Mouse (Mus musculus): ENCODE measurements around the gene Vmn1r111. TPM values are rescaled to one million over a fixed set of nuclear protein-coding genes. Genes with fewer than 3 reads are reported as not detected.
"Not testable (repeated sequence)": the region's sequence is repeated elsewhere in the genome, so short reads cannot be mapped to it uniquely, and the experiment has no call there.

The Vmn1r111 gene
- polyA plus RNA-seq (2015; fragmentation: Nextera tagmentation; extraction: Ambion mirVana): not detected in 2 replicates

DNA sequence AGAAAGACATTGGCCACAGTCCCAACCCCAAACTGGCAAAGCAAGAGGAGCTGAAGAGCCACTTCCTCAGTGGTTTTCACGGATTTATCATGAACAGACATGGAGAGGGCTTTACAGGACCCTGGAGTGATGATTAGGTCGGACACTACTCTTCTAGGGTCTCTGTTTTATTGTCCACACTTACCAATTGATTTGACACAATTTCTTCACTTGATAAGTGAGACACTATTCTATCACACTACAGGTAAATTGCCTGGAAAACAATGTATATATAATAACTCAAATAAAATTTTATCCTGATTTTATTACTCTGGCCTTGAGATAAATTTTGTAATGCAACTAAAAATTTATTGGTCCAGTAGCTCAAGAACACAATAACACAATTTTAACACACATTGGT is at the start of gene Vmn1r111:
Gene Vmn1r111 (minus strand): TSS at position 101 of the 400 bp plus-strand sequence.
- H3K4me2 ChIP-seq (replicated peaks; ENCODE audit: low read depth, low read length); H3K9me3 ChIP-seq (ENCODE audit: low read length); H3K9ac ChIP-seq (replicated peaks; ENCODE audit: low read length); H3K27me3 ChIP-seq (ENCODE audit: insufficient read depth, low read length); H3K4me1 ChIP-seq (ENCODE audit: insufficient read depth, low read length); H3K27ac ChIP-seq (ENCODE audit: low read length); ATAC-seq (ENCODE audit: low FRiP score, low TSS enrichment); H3K4me3 ChIP-seq (ENCODE audit: low read length); H3K36me3 ChIP-seq (ENCODE audit: insufficient read depth, low read length): not testable (repeated sequence)
- WGBS: no CpG with 5 or more reads among the region's 2 CpGs

DNA sequence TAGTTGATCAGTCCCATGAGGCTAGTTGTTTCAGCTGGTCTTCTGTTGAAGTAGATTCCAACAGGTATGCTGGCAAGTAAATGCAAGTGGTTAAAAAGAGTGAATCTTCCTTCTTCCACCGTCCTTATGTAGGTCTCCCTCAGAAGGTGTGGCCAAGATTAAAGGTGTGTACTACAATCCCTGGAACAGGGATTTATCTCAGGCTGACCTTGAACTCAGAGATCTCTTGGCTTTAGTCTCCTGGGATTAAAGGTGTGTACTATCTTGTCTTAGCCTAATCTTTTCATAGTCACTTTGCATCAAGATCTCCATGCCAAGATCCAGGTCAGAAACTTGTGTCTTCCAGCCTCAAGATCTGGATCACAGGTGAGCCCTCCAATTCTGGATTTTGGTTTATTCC is 27.5 kb upstream of the Vmn1r111 start, which contains the start of gene Gm10668:
Gene Gm10668 (minus strand): TSS at position 101 of the 400 bp plus-strand sequence.
- H3K27ac ChIP-seq (ENCODE audit: low read length); H3K27me3 ChIP-seq (ENCODE audit: insufficient read depth, low read length); H3K4me3 ChIP-seq (ENCODE audit: low read length); ATAC-seq (ENCODE audit: low FRiP score, low TSS enrichment); H3K9ac ChIP-seq (replicated peaks; ENCODE audit: low read length); H3K4me2 ChIP-seq (replicated peaks; ENCODE audit: low read depth, low read length); H3K4me1 ChIP-seq (ENCODE audit: insufficient read depth, low read length); H3K36me3 ChIP-seq (ENCODE audit: insufficient read depth, low read length); H3K9me3 ChIP-seq (ENCODE audit: low read length): not testable (repeated sequence)
- no CpG with 5 or more reads among the region's 1 CpGs for WGBS

DNA sequence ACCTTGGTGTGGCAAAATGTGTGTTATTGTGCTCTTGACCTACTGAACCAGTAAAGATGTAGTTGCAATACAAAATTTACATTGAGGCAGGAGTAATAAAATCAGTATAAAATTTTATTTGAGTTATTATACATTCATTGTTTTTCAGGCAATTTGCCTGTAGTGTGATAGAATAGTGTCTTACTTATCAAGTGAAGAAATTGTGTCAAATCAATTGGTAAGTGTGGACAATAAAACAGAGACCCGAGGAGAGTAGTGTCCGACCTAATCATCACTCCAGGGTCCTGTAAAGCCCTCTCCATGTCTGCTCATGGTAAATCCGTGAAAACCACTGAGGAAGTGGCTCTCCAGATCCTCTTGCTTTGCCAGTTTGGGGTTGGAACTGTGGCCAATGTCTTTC is 34.4 kb downstream of the Vmn1r111 start, which contains the start of gene Vmn1r107:
Gene Vmn1r107 (plus strand): TSS at position 301 of the 400 bp plus-strand sequence.
- not testable (repeated sequence) for H3K9ac ChIP-seq (replicated peaks; ENCODE audit: low read length); ATAC-seq (ENCODE audit: low FRiP score, low TSS enrichment); H3K4me2 ChIP-seq (replicated peaks; ENCODE audit: low read depth, low read length); H3K9me3 ChIP-seq (ENCODE audit: low read length); H3K36me3 ChIP-seq (ENCODE audit: insufficient read depth, low read length); H3K4me1 ChIP-seq (ENCODE audit: insufficient read depth, low read length); H3K4me3 ChIP-seq (ENCODE audit: low read length); H3K27me3 ChIP-seq (ENCODE audit: insufficient read depth, low read length); H3K27ac ChIP-seq (ENCODE audit: low read length)
- WGBS: no CpG with 5 or more reads among the region's 3 CpGs

Other genes starting within 250 kb of the Vmn1r111 start
- gene Gm10670, start 228.3 kb downstream of the Vmn1r111 start, polyA plus RNA-seq (2015; fragmentation: Nextera tagmentation; extraction: Ambion mirVana): not detected in 2 replicates
- gene Vmn1r103, start 192.7 kb downstream of the Vmn1r111 start, polyA plus RNA-seq (2015; fragmentation: Nextera tagmentation; extraction: Ambion mirVana): not detected in 2 replicates
- gene Vmn1r104, start 169.4 kb downstream of the Vmn1r111 start, polyA plus RNA-seq (2015; fragmentation: Nextera tagmentation; extraction: Ambion mirVana): not detected in 2 replicates
- gene Gm5726, start 157.5 kb downstream of the Vmn1r111 start, polyA plus RNA-seq (2015; fragmentation: Nextera tagmentation; extraction: Ambion mirVana): not detected in 2 replicates
- gene Gm4141, start 127.0 kb downstream of the Vmn1r111 start, polyA plus RNA-seq (2015; fragmentation: Nextera tagmentation; extraction: Ambion mirVana): not detected in 2 replicates
- gene Gm4513, start 104.2 kb downstream of the Vmn1r111 start, polyA plus RNA-seq (2015; fragmentation: Nextera tagmentation; extraction: Ambion mirVana): not detected in 2 replicates
- not detected in 2 replicates for gene Vmn1r107, start 34.3 kb downstream of the Vmn1r111 start, polyA plus RNA-seq (2015; fragmentation: Nextera tagmentation; extraction: Ambion mirVana)
- not detected in 2 replicates for gene Gm10668, start 27.4 kb upstream of the Vmn1r111 start, polyA plus RNA-seq (2015; fragmentation: Nextera tagmentation; extraction: Ambion mirVana)
- not detected in 2 replicates for gene Vmn1r112, start 68.0 kb upstream of the Vmn1r111 start, polyA plus RNA-seq (2015; fragmentation: Nextera tagmentation; extraction: Ambion mirVana)
- gene Vmn1r113, start 84.1 kb upstream of the Vmn1r111 start, polyA plus RNA-seq (2015; fragmentation: Nextera tagmentation; extraction: Ambion mirVana): not detected in 2 replicates
- gene Vmn1r114, start 109.0 kb upstream of the Vmn1r111 start, polyA plus RNA-seq (2015; fragmentation: Nextera tagmentation; extraction: Ambion mirVana): not detected in 2 replicates
- not detected in 2 replicates for gene Vmn1r115, start 141.8 kb upstream of the Vmn1r111 start, polyA plus RNA-seq (2015; fragmentation: Nextera tagmentation; extraction: Ambion mirVana)
- gene Vmn1r116, start 169.0 kb upstream of the Vmn1r111 start, polyA plus RNA-seq (2015; fragmentation: Nextera tagmentation; extraction: Ambion mirVana): not detected in 2 replicates
- gene Vmn1r117, start 180.9 kb upstream of the Vmn1r111 start, polyA plus RNA-seq (2015; fragmentation: Nextera tagmentation; extraction: Ambion mirVana): not detected in 2 replicates
- gene Vmn1r118, start 209.1 kb upstream of the Vmn1r111 start, polyA plus RNA-seq (2015; fragmentation: Nextera tagmentation; extraction: Ambion mirVana): not detected in 2 replicates